Mouse (Mus musculus): Measurements from ENCODE around the gene Mvb12a. TPM values are rescaled to one million over a fixed set of nuclear protein-coding genes. Genes with fewer than 3 reads are reported as not detected.

The Mvb12a gene
- polyA plus RNA-seq, 1 experiment from 2014 or later: 102 TPM

DNA sequence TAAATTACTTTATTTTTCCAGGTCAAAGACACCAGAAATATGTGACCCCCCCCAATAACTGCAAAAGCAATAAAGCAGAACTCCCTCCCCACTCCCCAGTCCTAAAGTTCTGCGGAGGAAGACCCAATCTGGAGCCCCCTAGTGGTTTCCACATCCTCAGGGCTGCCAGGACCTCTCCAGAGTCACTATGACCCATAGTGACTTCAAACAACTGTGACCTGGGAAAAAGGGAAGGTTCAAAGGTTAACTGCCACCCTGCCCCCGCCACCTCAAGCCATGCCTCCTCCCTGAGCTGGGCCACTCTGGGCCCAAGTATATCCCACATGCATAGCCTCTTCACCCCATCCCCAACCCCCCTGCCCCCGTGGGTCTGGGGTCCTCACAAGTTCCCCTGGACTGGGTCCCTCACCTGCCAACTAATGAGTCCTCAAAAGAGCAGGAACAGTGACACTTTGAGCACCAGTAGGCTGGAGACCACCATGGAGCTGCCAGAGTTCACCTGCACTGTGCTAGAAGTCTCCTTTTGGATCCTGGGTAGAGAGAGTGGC, 8.4 kb upstream of the Mvb12a start:
- WGBS: 33% methylated on average over 3 of the region's 3 CpGs
- H3K4me3 ChIP-seq (ENCODE audit: low read depth, low read length): no peak overlapping the region
- ATAC-seq (replicated peaks; ENCODE audit: low FRiP score, low TSS enrichment, low read depth) (no peak), DNase-seq (ENCODE audit: low spot score) (no peak)
- H3K9me3 ChIP-seq (ENCODE audit: control insufficient read depth, low read length): no peaks in the 10 kb centered on the region
- no peak overlapping the region for H3K27ac ChIP-seq (ENCODE audit: low read depth)
- peaks cover 5% of the 10 kb centered on the region for H3K4me1 ChIP-seq (replicated peaks; ENCODE audit: control insufficient read depth, insufficient read depth, low read length)
- H3K27me3 ChIP-seq (replicated peaks; ENCODE audit: control insufficient read depth, insufficient read depth, low read length): 0 out of 2 replicates have a peak, but pooled peaks cover 3% of the 10 kb centered on the region
- H3K9ac ChIP-seq (ENCODE audit: low read length): no peak overlapping the region
- H3K4me2 ChIP-seq (ENCODE audit: low read length): no peak overlapping the region
- H3K36me3 ChIP-seq (ENCODE audit: control insufficient read depth, insufficient read depth, low read length): no peaks in the 10 kb centered on the region

DNA sequence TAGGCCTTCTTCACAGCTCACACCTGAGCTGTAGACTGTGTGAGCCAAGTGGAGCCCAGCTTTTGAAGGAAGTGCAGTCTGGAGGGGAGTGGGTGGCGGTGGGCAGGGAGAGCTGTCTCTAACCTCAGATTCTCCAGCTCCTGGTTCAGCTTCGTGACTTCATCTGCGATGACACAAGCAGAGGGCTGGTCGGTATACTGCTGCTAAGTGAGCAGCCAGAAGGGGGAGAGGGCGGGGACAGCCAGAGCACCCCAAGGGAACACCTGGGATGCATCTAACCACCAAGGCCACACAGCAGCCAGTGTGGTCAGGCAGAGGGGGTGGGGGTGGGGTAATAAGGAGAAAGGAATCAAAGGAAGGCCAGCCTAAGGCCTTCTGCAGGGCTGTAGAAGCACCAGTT, 7.1 kb upstream of the Mvb12a start:
- 60% methylated on average over 5 of the region's 5 CpGs for WGBS
- H3K36me3 ChIP-seq (ENCODE audit: control insufficient read depth, insufficient read depth, low read length): no peaks in the 10 kb centered on the region
- no peaks in the 10 kb centered on the region for H3K9me3 ChIP-seq (ENCODE audit: control insufficient read depth, low read length)
- no peak overlapping the region for H3K4me3 ChIP-seq (ENCODE audit: low read depth, low read length)
- peaks cover 5% of the 10 kb centered on the region for H3K4me1 ChIP-seq (replicated peaks; ENCODE audit: control insufficient read depth, insufficient read depth, low read length)
- ATAC-seq (replicated peaks; ENCODE audit: low FRiP score, low TSS enrichment, low read depth) (no peak), DNase-seq (ENCODE audit: low spot score) (no peak)
- H3K9ac ChIP-seq (ENCODE audit: low read length): no peak overlapping the region
- 0 out of 2 replicates have a peak, but pooled peaks cover 3% of the 10 kb centered on the region for H3K27me3 ChIP-seq (replicated peaks; ENCODE audit: control insufficient read depth, insufficient read depth, low read length)
- peak overlapping the region; percentile 66; the same call in 1 of the 2 replicates for H3K4me2 ChIP-seq (ENCODE audit: low read length)
- no peak overlapping the region for H3K27ac ChIP-seq (ENCODE audit: low read depth)

DNA sequence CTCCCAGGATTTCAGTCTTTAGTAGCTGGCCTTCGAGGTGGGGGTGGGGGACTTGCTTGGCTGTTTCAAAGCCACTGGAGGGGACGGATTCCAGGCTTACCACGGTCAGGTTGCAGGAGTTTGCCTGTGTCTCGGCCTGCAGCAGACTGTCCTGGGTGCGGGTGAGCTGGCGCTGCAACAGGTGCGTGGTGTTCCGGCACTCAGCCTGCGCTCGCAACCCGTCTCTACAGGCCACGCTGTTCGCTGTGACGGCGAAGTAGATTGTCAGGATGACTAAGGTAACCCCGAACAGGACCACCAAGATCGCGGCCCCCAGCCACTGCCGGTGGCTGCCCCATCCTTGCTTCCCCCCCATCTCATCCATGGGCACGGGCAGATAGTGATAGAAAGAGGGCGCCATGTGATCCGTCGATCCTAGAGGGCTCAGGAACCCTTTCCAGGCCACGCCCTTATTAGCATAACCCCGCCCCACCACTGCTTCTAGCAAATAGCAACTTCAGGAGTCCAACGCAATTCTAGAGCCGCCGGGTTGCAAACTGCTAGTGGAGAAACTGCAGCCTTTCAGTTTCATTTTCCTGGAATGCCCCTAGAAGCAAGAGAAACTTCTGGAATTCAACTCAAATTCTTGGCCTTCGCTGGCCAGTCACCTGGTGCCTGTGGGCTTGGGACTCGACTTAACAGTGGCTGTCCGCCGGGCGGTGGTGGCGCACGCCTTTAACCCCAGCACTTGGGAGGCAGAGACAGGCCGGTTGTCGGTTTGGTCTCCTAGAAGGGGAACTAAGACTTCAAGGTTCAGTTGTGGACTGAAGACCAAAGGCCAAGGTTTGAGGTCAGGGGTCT, 5.5 kb upstream of the Mvb12a start, which contains the start of gene Bst2:
Gene Bst2, minus strand, starts transcription at position 429 of the 840 bp plus-strand sequence.
- peak within 1 kb of the TSS; percentile 42 for H3K9ac ChIP-seq (ENCODE audit: low read length)
- 4% methylated on average over 37 of the region's 37 CpGs for WGBS
- peaks cover 5% of the 10 kb centered on the region for H3K4me1 ChIP-seq (replicated peaks; ENCODE audit: control insufficient read depth, insufficient read depth, low read length)
- ATAC-seq (replicated peaks; ENCODE audit: low FRiP score, low TSS enrichment, low read depth) (peak; percentile 79), DNase-seq (ENCODE audit: low spot score) (peak; percentile 88)
- 0 out of 2 replicates have a peak, but pooled peaks cover 3% of the 10 kb centered on the region for H3K27me3 ChIP-seq (replicated peaks; ENCODE audit: control insufficient read depth, insufficient read depth, low read length)
- H3K36me3 ChIP-seq (ENCODE audit: control insufficient read depth, insufficient read depth, low read length): no peaks in the 10 kb centered on the region
- H3K9me3 ChIP-seq (ENCODE audit: control insufficient read depth, low read length): no peaks in the 10 kb centered on the region
- peak within 1 kb of the TSS; percentile 47 for H3K4me3 ChIP-seq (ENCODE audit: low read depth, low read length)
- H3K4me2 ChIP-seq (ENCODE audit: low read length): peak within 1 kb of the TSS; percentile 66
- peak within 1 kb of the TSS; percentile 76 for H3K27ac ChIP-seq (ENCODE audit: low read depth)

DNA sequence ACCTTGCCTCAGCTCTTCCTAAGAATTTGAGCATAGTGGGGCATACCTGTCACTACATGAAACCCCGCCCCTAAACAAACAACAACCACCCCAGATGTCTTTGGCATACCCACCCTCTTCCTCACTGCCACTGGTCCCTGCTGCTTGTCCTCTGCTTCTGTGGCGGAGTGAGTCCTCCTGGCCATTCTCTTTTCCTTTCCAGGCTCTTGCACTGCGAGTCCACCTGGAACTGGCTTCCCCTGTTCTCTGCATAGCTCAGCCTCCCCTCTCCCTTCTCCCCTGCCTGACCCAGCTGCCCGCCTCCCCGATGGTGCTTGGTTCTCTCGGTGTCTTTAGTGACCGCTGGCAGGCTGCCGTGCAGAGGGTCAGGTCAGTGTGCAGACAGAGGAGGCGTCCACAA, 1.0 kb downstream of the Mvb12a start:
- peak overlapping the region; percentile 75 for H3K4me3 ChIP-seq (ENCODE audit: low read depth, low read length)
- ATAC-seq (replicated peaks; ENCODE audit: low FRiP score, low TSS enrichment, low read depth) (no peak), DNase-seq (ENCODE audit: low spot score) (no peak)
- H3K9ac ChIP-seq (ENCODE audit: low read length): no peak overlapping the region
- H3K9me3 ChIP-seq (ENCODE audit: control insufficient read depth, low read length): no peaks in the 10 kb centered on the region
- no peak overlapping the region for H3K27ac ChIP-seq (ENCODE audit: low read depth)
- whole genome bisulfite sequencing: 88% methylated on average over 9 of the region's 9 CpGs
- no peaks in the 10 kb centered on the region for H3K27me3 ChIP-seq (replicated peaks; ENCODE audit: control insufficient read depth, insufficient read depth, low read length)
- H3K4me2 ChIP-seq (ENCODE audit: low read length): peak overlapping the region; percentile 75
- H3K36me3 ChIP-seq (ENCODE audit: control insufficient read depth, insufficient read depth, low read length): peaks cover 28% of the 10 kb centered on the region
- H3K4me1 ChIP-seq (replicated peaks; ENCODE audit: control insufficient read depth, insufficient read depth, low read length): peaks cover 7% of the 10 kb centered on the region

DNA sequence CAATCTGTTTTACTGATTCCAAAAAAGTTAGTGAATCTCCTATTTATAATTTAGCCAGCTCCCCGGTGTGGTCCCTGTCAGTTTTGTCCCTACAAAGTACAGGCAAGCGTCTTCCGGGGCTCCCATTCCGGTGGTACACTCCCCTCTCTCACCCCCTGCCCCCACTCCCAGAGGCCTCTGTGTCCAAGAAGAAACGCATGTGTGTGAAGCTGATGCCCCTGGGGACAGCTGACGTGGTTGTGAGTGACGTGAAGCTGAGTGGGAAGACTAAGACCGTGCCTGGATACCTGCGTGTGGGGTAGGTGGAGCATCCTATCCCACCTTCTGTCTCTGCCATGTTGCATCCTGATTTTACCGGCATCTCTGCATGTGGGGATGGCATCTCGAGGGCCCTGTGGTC, 2.3 kb downstream of the Mvb12a start:
- Histone ChIP-seq H3K4me3 (ENCODE audit: low read depth, low read length) (no peak overlapping the region), H3K4me2 (ENCODE audit: low read length) (no peak overlapping the region), H3K36me3 (ENCODE audit: control insufficient read depth, insufficient read depth, low read length) (peaks cover 29% of the 10 kb centered on the region), H3K9ac (ENCODE audit: low read length) (no peak overlapping the region), H3K4me1 (replicated peaks; ENCODE audit: control insufficient read depth, insufficient read depth, low read length) (peaks cover 7% of the 10 kb centered on the region), H3K27ac (ENCODE audit: low read depth) (no peak overlapping the region), H3K9me3 (ENCODE audit: control insufficient read depth, low read length) (no peaks in the 10 kb centered on the region), H3K27me3 (replicated peaks; ENCODE audit: control insufficient read depth, insufficient read depth, low read length) (no peaks in the 10 kb centered on the region)
- WGBS: 91% methylated on average over 11 of the region's 11 CpGs
- DNase-seq (ENCODE audit: low spot score): no peak
- ATAC-seq (replicated peaks; ENCODE audit: low FRiP score, low TSS enrichment, low read depth): no peak

DNA sequence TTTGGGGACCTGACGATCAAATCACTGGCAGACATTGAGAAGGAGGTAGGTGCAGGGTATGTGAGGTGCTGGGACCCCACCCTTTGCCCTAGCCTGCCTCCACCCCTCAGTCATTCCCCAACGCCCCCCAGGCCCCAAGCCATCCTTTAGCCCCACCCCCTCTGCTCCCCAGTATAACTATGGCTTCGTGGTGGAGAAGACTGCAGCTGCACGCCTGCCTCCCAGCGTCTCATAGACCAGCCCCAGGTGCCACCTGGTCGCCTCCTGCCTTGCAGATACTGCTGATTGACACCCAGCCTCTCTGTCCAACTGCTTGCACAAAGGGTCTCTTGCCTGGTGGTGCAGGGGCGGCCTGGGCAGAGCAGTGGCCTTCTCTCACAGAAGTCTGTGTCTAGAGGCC, 4.9 kb downstream of the Mvb12a start:
- Histone ChIP-seq H3K9me3 (ENCODE audit: control insufficient read depth, low read length) (no peaks in the 10 kb centered on the region), H3K36me3 (ENCODE audit: control insufficient read depth, insufficient read depth, low read length) (peaks cover 29% of the 10 kb centered on the region), H3K4me1 (replicated peaks; ENCODE audit: control insufficient read depth, insufficient read depth, low read length) (peaks cover 7% of the 10 kb centered on the region), H3K4me3 (ENCODE audit: low read depth, low read length) (no peak overlapping the region), H3K4me2 (ENCODE audit: low read length) (no peak overlapping the region), H3K9ac (ENCODE audit: low read length) (no peak overlapping the region), H3K27ac (ENCODE audit: low read depth) (no peak overlapping the region), H3K27me3 (replicated peaks; ENCODE audit: control insufficient read depth, insufficient read depth, low read length) (no peaks in the 10 kb centered on the region)
- ATAC-seq (replicated peaks; ENCODE audit: low FRiP score, low TSS enrichment, low read depth) (no peak), DNase-seq (ENCODE audit: low spot score) (no peak)
- WGBS: 84% methylated on average over 7 of the region's 7 CpGs

DNA sequence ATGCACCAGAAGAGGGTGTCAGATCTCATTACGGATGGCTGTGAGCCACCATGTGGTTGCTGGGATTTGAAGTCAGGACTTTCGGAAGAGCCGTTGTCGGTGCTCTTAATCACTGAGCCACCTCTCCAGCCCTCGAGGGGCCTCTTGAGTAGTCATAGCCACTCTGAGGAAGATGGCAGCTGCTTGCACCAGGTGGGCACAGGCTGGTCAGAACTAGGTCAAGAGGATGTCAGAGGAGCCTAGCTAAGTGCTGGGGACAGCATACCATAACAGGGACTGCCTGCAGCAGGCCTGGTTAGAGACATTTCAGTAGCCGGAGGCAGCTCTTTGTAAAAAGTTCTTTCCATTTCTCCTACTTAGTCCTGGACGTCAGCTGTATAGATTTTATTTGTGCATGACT, 8.0 kb downstream of the Mvb12a start:
- ATAC-seq (replicated peaks; ENCODE audit: low FRiP score, low TSS enrichment, low read depth) (no peak), DNase-seq (ENCODE audit: low spot score) (no peak)
- no peak overlapping the region for H3K4me2 ChIP-seq (ENCODE audit: low read length)
- no peak overlapping the region for H3K4me3 ChIP-seq (ENCODE audit: low read depth, low read length)
- 0 out of 2 replicates have a peak, but pooled peaks cover 4% of the 10 kb centered on the region for H3K27me3 ChIP-seq (replicated peaks; ENCODE audit: control insufficient read depth, insufficient read depth, low read length)
- no peaks in the 10 kb centered on the region for H3K4me1 ChIP-seq (replicated peaks; ENCODE audit: control insufficient read depth, insufficient read depth, low read length)
- peaks cover 22% of the 10 kb centered on the region for H3K36me3 ChIP-seq (ENCODE audit: control insufficient read depth, insufficient read depth, low read length)
- H3K27ac ChIP-seq (ENCODE audit: low read depth): no peak overlapping the region
- H3K9ac ChIP-seq (ENCODE audit: low read length): no peak overlapping the region
- no peaks in the 10 kb centered on the region for H3K9me3 ChIP-seq (ENCODE audit: control insufficient read depth, low read length)
- 67% methylated on average over 7 of the region's 7 CpGs for WGBS

DNA sequence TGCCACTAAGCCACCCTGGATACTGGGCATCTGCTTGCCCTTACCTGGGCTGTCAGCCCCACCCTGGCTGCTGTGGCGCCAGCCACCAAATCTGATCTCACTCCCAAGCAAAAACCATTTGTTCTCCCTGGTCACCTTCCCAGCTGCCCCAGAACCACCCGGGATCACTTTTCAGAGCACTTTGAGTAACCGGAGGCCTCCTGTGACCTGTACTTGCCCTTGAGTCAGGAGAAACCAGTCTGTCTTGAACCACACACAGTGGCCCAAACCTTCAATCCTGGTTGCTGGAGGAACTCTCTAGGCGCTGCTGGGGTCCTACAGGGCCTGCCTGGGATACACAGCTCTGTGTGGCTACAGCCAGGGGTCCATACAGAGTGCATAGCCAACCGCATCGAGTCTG, 10.0 kb downstream of the Mvb12a start:
- peaks cover 22% of the 10 kb centered on the region for H3K27me3 ChIP-seq (replicated peaks; ENCODE audit: control insufficient read depth, insufficient read depth, low read length)
- no peaks in the 10 kb centered on the region for H3K4me1 ChIP-seq (replicated peaks; ENCODE audit: control insufficient read depth, insufficient read depth, low read length)
- no peaks in the 10 kb centered on the region for H3K9me3 ChIP-seq (ENCODE audit: control insufficient read depth, low read length)
- no peak overlapping the region for H3K4me2 ChIP-seq (ENCODE audit: low read length)
- H3K36me3 ChIP-seq (ENCODE audit: control insufficient read depth, insufficient read depth, low read length): peaks cover 9% of the 10 kb centered on the region
- DNase-seq (ENCODE audit: low spot score) (no peak), ATAC-seq (replicated peaks; ENCODE audit: low FRiP score, low TSS enrichment, low read depth) (no peak)
- H3K9ac ChIP-seq (ENCODE audit: low read length): no peak overlapping the region
- WGBS: 44% methylated on average over 6 of the region's 6 CpGs
- no peak overlapping the region for H3K27ac ChIP-seq (ENCODE audit: low read depth)
- H3K4me3 ChIP-seq (ENCODE audit: low read depth, low read length): no peak overlapping the region
